Mouse (Mus musculus): ENCODE measurements around the gene Dlg2.

Gene Dlg2

DNA sequence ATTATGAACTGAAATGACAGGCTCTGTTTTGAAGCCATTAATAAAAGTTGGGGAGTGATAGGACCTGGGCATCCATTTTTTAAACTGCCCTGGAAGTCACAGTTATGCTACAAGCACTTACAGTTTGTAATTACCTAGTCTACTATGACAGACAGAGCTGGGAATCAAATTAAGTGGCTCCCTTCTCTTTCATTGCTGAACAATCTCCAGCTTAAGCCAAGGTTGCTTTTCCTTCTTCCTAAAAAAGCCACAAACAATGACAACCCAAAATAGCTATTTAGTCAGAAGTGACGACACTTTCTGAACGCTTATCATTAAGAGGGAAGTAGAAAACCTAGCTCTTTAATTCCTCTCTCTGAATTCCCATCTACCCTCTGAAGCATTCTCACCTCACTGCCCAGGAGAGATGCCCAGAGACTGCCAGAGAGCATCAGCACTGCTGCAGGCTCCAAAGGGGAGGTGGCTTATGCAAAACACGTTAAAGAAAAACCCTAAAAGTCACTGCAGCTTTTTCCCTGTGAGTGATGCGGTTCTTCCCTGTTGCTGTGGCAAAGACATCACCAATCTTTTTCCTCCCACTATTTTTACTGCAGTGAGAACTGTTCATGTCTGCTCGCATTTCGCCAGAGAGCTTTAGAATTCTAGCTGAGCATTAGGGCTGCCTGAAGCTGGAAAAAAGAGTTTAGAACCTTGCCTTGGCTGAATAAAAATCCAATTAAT, 612.9 kb downstream of the Dlg2 start:
- DNase-seq (ENCODE audit: low read depth, low spot score) = no peak

DNA sequence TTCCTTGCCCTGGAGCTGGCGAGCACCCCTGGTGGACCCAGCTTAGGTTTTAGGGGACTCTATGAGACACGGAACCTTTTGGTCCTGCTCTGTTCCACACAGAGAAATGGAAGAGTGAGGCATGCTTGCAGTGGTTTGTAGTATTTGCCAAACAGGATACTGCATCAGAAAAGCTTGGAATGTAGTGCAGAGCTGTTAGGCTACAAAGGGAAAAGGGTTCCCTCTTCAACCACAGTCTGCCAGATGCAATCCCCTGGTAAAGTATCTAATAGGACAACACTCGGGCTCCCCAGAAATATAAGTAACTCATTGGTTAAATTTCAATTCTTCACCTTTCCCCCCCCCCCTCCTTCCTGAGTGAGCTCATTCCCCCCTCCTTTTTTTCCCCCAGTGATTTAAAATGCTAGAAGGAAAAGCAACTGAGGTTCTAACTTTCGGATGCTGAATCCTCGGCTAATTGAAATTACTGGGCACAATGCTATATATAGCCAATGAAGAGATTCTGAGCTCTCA, 613.9 kb downstream of the Dlg2 start:
- no peak for DNase-seq (ENCODE audit: low read depth, low spot score)

DNA sequence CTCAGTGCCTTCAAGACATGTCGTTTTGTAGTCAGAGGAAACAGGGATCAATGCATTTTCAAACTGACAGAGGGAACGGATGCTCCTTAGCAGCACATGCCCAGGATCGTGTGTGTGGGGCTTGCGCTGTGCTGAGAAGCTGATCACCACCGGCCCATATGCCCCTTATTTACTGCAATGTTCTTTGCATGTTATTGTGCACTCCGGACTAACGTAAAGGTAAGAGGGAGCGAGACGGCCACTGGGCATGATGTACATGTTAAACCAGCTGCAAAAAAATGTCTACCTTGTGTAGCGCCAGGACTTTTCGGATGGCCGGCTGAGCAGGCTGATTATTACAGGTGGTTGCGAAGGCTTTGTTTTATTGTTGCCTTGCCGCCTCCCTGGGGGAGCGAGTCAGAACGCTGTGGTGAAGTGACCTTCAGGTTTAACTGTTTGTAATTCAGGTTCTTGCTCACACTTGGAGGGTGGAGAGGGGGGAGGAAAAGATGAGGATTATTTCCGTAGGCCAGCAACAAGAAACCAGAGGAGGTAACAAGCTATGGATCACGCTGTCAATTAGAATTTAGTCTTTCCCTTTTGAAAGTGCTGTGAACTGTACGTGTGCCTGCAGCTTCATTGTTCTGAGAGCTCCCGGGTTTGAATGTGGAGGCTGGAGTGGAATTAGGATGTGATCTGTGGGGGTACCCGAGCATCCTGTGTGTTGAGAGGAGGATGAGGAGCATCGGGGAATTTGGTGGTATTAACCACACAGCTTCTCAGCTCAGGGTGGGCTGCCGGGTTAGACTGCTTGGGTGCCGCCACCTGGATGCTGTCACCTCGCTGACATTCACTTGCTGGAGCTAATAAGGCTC, 614.6 kb downstream of the Dlg2 start:
- no peak for DNase-seq (ENCODE audit: low read depth, low spot score)

DNA sequence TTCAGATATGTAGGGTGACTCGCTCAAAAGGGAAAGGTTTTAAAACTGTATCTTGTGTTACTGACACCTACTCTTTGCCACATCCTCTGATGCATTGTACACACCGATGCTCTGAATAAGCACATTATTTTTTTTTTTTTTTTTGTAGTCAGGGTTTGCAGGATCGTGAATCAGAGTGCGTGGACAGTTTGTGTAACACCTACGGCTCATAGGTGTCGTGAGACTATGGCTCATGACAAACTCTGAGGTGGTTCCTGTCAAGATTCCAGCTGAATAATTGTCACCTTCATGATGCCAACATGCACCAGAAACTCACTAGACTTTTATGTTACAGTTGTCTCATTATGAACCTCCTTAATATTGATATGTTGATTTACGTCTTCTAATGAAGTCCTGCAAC, 620.0 kb downstream of the Dlg2 start:
- DNase-seq (ENCODE audit: low read depth, low spot score) = no peak

DNA sequence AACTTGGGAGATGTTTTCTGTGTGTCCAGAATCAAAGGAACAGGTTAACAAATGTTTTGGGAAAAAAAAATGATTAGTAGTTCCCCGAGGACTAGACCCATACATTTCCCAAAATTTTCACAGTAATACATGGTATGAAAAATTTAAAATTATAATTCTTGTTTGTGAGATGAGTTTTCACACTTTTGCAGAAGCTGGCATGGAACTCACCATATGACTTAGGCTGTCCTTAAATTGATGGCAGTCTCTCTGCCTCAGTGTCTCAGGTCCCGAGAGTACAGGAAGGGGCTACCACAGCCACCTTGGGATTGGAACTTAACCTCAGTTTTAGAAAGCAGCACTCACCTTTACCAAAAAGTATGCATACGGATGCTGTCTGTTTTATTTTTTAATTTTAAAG, 622.0 kb downstream of the Dlg2 start:
- no peak for DNase-seq (ENCODE audit: low read depth, low spot score)

DNA sequence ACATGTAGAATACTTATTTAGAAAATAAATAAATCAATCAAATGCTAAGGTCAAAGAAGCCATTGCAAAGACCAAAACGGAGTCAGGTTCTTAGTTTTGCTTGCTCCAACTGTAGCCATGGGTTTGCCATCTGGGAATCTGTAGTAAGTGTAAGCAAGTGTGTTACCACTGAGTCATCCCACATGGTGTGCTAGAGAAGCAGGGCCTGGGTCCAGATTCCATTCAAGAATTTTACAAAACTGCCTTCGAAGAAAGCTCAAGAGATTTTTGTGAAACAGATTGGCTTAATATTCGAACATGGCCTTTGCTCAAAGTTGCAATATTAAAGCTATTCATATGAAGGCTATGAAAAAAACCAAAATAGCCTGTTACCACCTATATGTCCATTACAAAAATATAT, 633.1 kb downstream of the Dlg2 start:
- DNase-seq (ENCODE audit: low read depth, low spot score) = no peak

DNA sequence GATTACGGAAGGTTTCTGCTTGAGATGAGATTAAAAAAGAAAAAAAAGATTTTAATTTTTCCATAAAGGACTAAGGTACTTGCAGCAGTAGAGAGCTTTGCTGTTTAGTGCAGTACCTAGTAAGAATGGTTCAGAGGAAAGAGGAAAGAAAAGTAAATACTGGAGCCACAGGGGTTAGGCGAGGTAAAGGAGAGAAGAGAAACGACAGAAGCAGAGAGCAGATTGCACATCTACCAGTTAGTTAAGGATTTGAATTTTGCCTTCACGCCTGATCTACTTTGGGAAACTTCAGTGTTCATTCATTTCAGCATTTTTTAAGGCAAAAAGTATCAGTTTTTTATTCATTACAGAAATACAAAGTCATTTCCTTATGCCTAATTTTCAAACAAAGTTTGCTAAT, 655.7 kb downstream of the Dlg2 start:
- no peak for DNase-seq (ENCODE audit: low read depth, low spot score)

DNA sequence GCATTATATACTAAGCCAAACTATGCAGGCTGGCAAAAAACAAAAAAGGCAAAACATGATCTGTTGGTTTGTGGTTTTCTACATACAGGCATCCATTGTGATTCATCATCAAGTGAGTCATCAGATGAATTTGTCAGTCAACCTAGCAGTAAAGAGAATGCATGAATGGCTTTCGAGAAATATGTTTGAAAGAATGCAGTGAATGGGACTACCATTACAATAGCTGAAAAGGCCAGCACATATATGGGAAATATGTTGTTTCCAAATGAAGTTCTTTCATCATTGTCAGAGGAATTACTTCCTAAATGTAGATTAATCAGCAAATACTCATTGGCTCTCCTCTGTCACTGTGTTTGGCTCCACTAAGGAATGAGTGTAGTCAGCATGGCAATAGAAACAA, 677.6 kb downstream of the Dlg2 start:
- DNase-seq (ENCODE audit: low read depth, low spot score) = no peak

DNA sequence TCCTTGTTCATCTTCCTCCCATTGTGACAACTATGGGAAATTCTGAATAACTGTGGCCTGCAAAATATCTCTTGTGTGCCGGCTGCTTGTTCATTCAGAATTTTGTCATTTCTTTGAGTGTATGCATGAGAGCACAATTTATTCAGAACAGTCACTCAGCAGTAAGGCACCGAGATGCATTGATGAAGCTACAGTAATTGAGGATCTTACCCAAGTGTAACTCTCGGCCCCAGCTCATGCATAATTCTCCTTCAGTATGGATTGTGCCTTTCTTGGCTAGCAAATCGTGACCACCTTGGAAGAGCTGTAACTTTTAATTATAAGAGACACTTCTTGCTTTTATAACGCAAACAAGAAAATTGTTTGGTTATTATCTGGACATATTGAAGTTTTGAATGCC, 682.7 kb downstream of the Dlg2 start:
- no peak for DNase-seq (ENCODE audit: low read depth, low spot score)

DNA sequence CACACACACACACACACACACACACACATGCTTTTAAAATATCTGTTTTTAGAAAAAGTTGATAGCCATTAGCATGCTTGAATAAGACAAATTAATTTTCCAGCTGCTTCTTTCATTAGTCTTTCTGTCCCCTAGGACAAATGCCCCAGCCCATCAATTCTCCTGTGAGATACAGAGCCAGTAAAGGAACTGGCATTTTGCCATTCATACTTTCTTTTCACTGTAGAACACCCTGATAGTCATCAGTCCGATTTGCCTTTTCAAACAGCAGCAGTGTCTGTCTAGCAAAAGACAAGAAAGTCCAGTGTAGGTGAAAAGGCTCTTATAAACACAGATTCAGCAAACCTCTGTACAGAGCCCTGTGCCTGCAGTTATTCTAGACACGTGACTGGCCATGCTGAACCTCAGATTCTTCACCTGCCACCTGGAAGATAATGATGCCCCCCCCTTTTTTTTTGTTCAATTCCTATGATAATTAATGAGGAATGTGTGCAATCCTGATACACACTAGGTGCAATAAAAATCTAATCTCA, 685.2 kb downstream of the Dlg2 start:
- DNase-seq (ENCODE audit: low read depth, low spot score) = no peak

DNA sequence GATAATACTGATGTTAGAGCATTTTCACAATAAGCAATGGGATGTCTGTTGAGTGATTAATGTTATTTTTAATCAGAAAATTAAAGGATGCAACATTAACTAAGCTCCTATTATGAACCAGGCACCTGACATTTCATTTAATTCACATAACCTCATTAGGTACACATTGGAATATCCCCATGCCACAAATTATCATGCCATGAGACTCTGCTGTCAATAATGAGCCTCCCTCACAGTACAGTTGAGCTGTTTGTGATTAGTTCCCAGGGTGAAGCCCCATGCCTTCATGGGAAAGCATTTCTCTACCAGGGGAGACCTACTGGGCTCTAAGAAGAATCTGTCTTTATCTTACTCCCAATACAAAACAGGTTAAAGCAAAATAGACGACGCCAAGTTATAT, 697.1 kb downstream of the Dlg2 start:
- DNase-seq (ENCODE audit: low read depth, low spot score) = no peak

DNA sequence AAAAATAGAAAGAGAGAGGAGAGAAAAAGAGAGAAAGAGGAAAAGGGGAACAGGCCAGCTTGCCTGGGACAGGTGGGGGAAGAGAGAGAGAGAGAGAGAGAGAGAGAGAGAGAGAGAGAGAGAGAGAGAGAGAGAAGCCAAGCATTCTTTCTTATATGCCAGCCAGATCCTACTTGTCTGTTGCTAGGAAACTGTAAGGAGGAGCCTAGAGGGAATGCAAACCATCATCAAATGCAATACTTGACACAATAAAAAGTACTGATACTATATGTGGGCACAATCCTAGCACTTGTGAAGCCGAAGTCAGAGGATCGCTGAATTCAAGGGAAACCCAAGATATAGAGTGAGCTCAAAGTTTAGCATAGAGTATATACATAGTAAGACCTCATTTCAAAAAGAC, 711.7 kb downstream of the Dlg2 start:
- DNase-seq (ENCODE audit: low read depth, low spot score) = no peak

DNA sequence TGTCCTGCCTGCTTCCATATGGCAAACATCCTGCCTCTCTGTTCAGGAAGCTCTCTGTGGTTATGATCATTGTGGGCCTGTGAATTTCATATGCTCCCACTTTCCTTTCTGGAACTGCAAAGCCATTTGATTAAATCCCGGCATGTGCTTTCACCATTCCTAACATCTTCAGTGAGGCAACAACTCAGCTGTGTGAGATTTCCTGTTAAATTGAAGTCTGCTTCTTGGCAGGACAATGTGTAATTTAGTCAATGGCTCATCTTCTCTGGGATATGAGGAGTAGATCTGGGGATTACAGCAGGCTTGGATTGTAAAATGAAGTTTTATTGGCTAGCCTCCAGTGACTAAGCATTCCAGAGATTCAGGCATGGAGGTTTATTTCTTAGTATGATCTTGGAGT, 722.9 kb downstream of the Dlg2 start:
- no peak for DNase-seq (ENCODE audit: low read depth, low spot score)

DNA sequence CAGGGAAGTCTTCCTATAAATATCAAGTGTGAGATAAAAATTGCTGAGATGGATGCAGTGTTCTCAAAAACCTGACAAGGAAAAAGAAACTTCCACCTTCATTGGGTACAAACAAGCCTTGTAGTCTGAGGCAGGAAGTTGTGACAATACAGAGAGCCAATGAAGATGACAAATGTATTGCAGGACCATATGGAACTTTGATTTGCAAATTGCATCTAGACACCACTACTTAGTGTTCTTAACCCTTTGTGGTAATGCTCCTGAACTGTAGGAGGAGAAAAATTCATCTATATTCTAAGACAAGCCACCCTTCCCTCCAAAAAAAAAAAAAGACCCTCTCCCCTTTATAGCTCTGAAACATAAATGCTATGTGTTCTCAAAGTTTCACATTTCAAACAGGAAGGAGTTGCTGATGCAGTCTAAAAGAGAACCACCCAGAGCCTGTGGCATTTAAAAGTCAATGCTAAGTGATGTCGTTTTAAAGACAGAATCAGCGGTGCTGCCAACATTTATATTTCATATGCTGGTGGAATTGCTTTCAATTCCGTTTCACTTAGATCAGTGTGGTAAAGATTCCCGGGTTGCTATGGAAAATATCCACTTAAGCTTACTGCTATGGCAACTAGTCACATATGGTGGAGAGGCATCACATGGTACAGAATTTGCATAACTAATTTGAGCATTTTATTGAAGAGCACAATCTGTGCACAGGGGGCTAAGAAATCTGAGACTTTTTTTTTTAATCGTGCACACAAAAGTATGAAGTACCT, 731.8 kb downstream of the Dlg2 start:
- no peak for DNase-seq (ENCODE audit: low read depth, low spot score)

DNA sequence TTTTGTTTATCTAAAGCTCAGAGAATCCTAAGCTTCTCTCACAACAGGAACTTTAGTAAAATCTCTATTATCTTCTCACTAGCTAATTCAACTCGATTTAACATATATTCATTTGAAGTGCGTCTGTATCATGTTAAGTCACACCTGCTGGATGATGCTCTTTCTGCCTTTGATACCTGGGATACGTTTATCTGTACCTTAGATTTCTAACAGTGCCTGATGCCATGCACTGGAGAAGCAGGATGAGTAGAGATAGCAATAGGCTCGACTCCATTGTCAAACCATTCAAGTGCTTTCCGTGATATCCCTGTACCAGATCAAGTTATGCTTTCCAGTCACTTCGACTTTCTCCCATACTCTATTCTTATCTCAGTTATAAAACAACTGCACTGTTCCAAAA, 732.5 kb downstream of the Dlg2 start:
- DNase-seq (ENCODE audit: low read depth, low spot score) = no peak

DNA sequence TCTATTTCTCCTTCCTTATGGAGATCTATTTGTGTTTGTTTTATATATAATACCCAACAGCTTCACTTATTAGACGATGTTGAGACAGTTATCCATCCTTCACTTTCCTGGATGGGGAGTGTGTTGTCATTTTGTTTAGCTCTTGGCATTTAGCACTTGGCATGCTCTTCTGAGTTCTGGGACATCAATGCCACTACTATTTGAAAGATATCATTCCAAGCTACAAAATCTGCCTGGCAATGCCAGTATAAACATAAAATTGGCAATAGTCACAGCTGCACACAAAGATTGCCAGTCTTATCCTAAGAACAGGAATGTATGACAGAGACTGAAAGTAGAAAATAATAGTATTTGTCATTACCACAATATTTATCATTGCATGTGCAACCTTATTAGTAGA, 735.8 kb downstream of the Dlg2 start:
- DNase-seq (ENCODE audit: low read depth, low spot score) = no peak

DNA sequence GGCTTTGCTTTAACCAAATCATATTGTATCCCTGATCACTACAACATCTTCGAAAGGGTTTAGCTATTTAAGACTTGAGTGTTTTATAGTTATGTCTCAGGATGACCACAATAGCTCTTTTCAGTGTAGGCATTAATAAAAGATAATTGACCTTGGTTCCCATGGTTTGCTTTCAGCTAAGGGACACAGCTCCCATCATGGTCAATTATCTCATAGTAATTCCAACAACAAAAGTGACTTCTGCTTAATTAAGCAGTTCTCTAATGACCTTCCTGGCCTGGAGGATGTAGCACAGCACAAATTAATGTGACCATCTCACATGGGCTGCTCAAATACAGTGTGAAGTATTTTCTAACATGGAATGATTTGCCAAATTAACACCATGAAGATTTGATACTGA, 738.4 kb downstream of the Dlg2 start:
- DNase-seq (ENCODE audit: low read depth, low spot score) = no peak

DNA sequence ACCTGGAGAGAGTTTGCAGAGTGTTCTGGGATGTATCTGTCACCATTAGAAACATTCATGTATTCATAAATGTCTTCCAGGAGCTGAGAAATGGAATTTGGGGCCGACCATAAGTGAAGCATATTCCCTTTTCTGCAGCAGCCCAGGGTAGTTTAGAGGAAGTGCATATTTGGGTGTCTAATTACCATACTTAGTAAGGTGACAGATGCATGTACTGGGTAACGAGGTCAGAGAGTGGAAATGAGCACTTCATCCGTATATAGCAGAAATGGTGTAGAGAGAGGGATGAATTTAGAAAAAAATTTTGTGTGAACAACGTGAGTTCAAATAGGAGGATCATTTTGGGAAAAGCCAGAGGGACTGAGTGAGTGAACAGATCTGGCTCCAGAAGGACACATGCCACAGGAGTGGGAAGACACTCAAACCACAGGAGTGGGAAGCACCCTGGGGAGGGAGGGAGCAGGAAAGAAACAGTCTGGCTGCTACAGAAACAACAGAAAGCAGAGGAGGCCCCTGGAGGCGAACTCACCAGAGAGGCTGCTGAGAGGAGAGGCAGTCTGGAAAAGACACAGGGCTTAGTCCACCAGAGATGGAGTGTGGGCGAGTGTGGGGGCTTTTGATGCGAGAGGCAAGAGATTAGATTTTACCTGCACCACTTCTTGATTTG, 742.0 kb downstream of the Dlg2 start:
- no peak for DNase-seq (ENCODE audit: low read depth, low spot score)

DNA sequence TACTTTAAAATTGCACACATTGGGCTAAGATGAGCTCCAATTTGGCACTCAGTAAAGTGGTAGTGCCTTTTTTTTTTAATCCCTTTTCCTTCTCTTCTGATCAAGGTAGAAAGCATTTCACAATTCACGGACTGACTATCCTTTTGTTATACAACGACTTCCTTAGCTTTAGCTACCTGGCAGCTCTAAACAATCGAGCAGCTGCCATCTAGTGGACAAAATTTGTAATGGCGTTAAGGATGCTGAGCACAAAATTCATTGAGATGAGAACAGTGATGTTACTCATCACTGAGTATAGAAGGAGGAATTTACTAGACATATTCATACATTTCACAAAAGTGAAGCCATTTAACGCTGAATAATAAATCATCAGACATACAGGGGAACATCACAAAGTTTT, 750.0 kb downstream of the Dlg2 start:
- peak; percentile 56 for DNase-seq (ENCODE audit: low read depth, low spot score)

DNA sequence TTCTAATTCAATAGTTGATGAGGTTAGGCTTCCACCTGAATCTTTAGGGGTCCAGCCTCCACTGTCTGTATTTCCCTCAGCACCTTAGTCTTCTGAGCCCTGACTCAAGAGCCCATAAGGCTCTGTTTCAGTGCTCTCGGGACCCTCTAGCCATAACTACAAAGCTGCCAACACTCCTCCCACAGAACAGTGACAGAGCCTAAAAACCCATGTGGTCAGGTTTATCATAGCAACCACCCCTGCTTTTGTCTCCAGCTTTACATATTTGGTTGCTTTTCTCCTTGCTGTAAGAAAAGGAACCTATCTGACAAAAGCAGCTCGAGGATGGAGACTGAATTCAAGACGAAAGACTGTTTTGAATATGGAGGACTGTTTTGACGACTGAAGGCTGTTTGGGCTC, 765.2 kb downstream of the Dlg2 start:
- no peak for DNase-seq (ENCODE audit: low read depth, low spot score)

DNA sequence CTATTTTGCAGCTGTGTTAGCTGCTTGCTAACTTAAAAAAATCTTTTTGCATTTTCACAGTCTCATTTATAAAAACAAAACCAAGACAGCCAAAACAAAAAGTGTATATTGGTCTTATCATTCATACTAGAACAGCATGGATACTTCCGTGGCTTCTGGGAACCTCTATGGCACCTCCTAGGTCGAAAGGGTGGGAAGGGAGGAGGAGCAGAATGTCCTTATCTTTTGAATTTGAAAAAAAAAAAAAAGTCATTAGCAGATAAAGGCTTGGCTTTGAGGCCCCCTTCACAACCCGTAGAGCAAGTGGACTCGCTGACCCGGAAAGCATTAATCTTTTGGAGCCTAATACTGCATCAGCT, 785.2 kb downstream of the Dlg2 start:
- no peak for DNase-seq (ENCODE audit: low read depth, low spot score)

Measured in retina, postnatal 7 days (tissue).